Mouse (Mus musculus): ENCODE measurements at regions not wholly inside any gene's neighbourhood (a gene's known extent, or its start where the extent isn't known, plus 50 kb on each side); places are given as distances from the start of the nearest gene placed in this dataset.
"Not testable (repeated sequence)": the region's sequence is repeated elsewhere in the genome, so short reads cannot be mapped to it uniquely, and the experiment has no call there.

GRCm38 (mm10) chr13:88650135-88650534, 171.1 kb upstream of the Edil3 start:
- Histone ChIP-seq H3K4me3 (ENCODE audit: insufficient read depth in 1 of 2, low read depth in 1 of 2, low read length in 2 of 2, poor library complexity in 1 of 2, severe bottlenecking in 1 of 2) (no peak overlapping the region), H3K27ac (ENCODE audit: insufficient read depth, low read depth, low read length, poor library complexity, severe bottlenecking) (no peak overlapping the region), H3K4me1 (ENCODE audit: control insufficient read depth in 2 of 2, insufficient read depth in 2 of 2, low read length in 2 of 2, poor library complexity in 1 of 2) (no peaks in the 10 kb centered on the region), H3K9me3 (ENCODE audit: control insufficient read depth, insufficient read depth, low read depth, low read length) (no peaks in the 10 kb centered on the region), H3K36me3 (ENCODE audit: control insufficient read depth, insufficient read depth, low read length, poor library complexity, severe bottlenecking) (no peaks in the 10 kb centered on the region), H3K9ac (ENCODE audit: insufficient read depth, low read depth, low read length, poor library complexity, severe bottlenecking) (no peak overlapping the region)
- in situ Hi-C loops (cut with MboI; ENCODE audit: low sequenced_read_pairs in 2 of 2, unreplicated experiment in 2 of 2), result no loop called here
- no peak for TF ChIP-seq ZC3H11A (IDR thresholded peaks at IDR 0.05; ENCODE audit: borderline replicate concordance, low read depth, low read length)
- no peak for TF ChIP-seq MAFK (IDR thresholded peaks at IDR 0.05; ENCODE audit: insufficient read depth, low read depth, low read length)
- TF ChIP-seq ZNF384 (IDR thresholded peaks at IDR 0.05; ENCODE audit: low read depth, low read length), result no peak
- no peak for DNase-seq (ENCODE audit: low read depth, low spot score)

GRCm38 (mm10) chr13:88651036-88651435, 170.2 kb upstream of the Edil3 start:
- in situ Hi-C loops (cut with MboI; ENCODE audit: low sequenced_read_pairs in 2 of 2, unreplicated experiment in 2 of 2), result no loop called here
- H3K36me3 ChIP-seq (ENCODE audit: control insufficient read depth, insufficient read depth, low read length, poor library complexity, severe bottlenecking), result no peaks in the 10 kb centered on the region
- H3K9me3 ChIP-seq (ENCODE audit: control insufficient read depth, insufficient read depth, low read depth, low read length), result no peaks in the 10 kb centered on the region
- no peak overlapping the region for H3K4me3 ChIP-seq (ENCODE audit: insufficient read depth in 1 of 2, low read depth in 1 of 2, low read length in 2 of 2, poor library complexity in 1 of 2, severe bottlenecking in 1 of 2)
- DNase-seq (ENCODE audit: low read depth, low spot score), result no peak
- no peak overlapping the region for H3K9ac ChIP-seq (ENCODE audit: insufficient read depth, low read depth, low read length, poor library complexity, severe bottlenecking)
- H3K4me1 ChIP-seq (ENCODE audit: control insufficient read depth in 2 of 2, insufficient read depth in 2 of 2, low read length in 2 of 2, poor library complexity in 1 of 2), result no peaks in the 10 kb centered on the region
- H3K27ac ChIP-seq (ENCODE audit: insufficient read depth, low read depth, low read length, poor library complexity, severe bottlenecking), result no peak overlapping the region
- TF ChIP-seq ZC3H11A (IDR thresholded peaks at IDR 0.05; ENCODE audit: borderline replicate concordance, low read depth, low read length), result no peak
- no peak for TF ChIP-seq CHD2 (IDR thresholded peaks at IDR 0.05; ENCODE audit: low read depth, low read length)
- no peak for TF ChIP-seq MAFK (IDR thresholded peaks at IDR 0.05; ENCODE audit: insufficient read depth, low read depth, low read length)
- TF ChIP-seq HCFC1 (IDR thresholded peaks at IDR 0.05; ENCODE audit: borderline replicate concordance, insufficient read depth, low read length), result no peak
- no peak for TF ChIP-seq ZNF384 (IDR thresholded peaks at IDR 0.05; ENCODE audit: low read depth, low read length)

GRCm38 (mm10) chr13:88655030-88655429, 166.2 kb upstream of the Edil3 start:
- Histone ChIP-seq H3K36me3 (ENCODE audit: control insufficient read depth, insufficient read depth, low read length, poor library complexity, severe bottlenecking) (no peaks in the 10 kb centered on the region), H3K4me3 (ENCODE audit: insufficient read depth in 1 of 2, low read depth in 1 of 2, low read length in 2 of 2, poor library complexity in 1 of 2, severe bottlenecking in 1 of 2) (no peak overlapping the region), H3K9me3 (ENCODE audit: control insufficient read depth, insufficient read depth, low read depth, low read length) (no peaks in the 10 kb centered on the region), H3K4me1 (ENCODE audit: control insufficient read depth in 2 of 2, insufficient read depth in 2 of 2, low read length in 2 of 2, poor library complexity in 1 of 2) (no peaks in the 10 kb centered on the region), H3K9ac (ENCODE audit: insufficient read depth, low read depth, low read length, poor library complexity, severe bottlenecking) (no peak overlapping the region), H3K27ac (ENCODE audit: insufficient read depth, low read depth, low read length, poor library complexity, severe bottlenecking) (no peak overlapping the region)
- TF ChIP-seq HCFC1 (IDR thresholded peaks at IDR 0.05; ENCODE audit: borderline replicate concordance, insufficient read depth, low read length) (no peak), ZC3H11A (IDR thresholded peaks at IDR 0.05; ENCODE audit: borderline replicate concordance, low read depth, low read length) (no peak), MAFK (IDR thresholded peaks at IDR 0.05; ENCODE audit: insufficient read depth, low read depth, low read length) (no peak), CHD2 (IDR thresholded peaks at IDR 0.05; ENCODE audit: low read depth, low read length) (no peak), ZNF384 (IDR thresholded peaks at IDR 0.05; ENCODE audit: low read depth, low read length) (no peak)
- in situ Hi-C loops (cut with MboI; ENCODE audit: low sequenced_read_pairs in 2 of 2, unreplicated experiment in 2 of 2), result no loop called here
- DNase-seq (ENCODE audit: low read depth, low spot score), result no peak

GRCm38 (mm10) chr13:88675835-88676234, 145.4 kb upstream of the Edil3 start:
- Histone ChIP-seq H3K27ac (ENCODE audit: insufficient read depth, low read depth, low read length, poor library complexity, severe bottlenecking) (no peak overlapping the region), H3K4me3 (ENCODE audit: insufficient read depth in 1 of 2, low read depth in 1 of 2, low read length in 2 of 2, poor library complexity in 1 of 2, severe bottlenecking in 1 of 2) (no peak overlapping the region), H3K4me1 (ENCODE audit: control insufficient read depth in 2 of 2, insufficient read depth in 2 of 2, low read length in 2 of 2, poor library complexity in 1 of 2) (no peaks in the 10 kb centered on the region), H3K36me3 (ENCODE audit: control insufficient read depth, insufficient read depth, low read length, poor library complexity, severe bottlenecking) (no peaks in the 10 kb centered on the region), H3K9me3 (ENCODE audit: control insufficient read depth, insufficient read depth, low read depth, low read length) (no peaks in the 10 kb centered on the region), H3K9ac (ENCODE audit: insufficient read depth, low read depth, low read length, poor library complexity, severe bottlenecking) (no peak overlapping the region)
- no peak for TF ChIP-seq ZC3H11A (IDR thresholded peaks at IDR 0.05; ENCODE audit: borderline replicate concordance, low read depth, low read length)
- TF ChIP-seq MAFK (IDR thresholded peaks at IDR 0.05; ENCODE audit: insufficient read depth, low read depth, low read length), result no peak
- TF ChIP-seq ZNF384 (IDR thresholded peaks at IDR 0.05; ENCODE audit: low read depth, low read length), result no peak
- no peak for TF ChIP-seq HCFC1 (IDR thresholded peaks at IDR 0.05; ENCODE audit: borderline replicate concordance, insufficient read depth, low read length)
- no peak for TF ChIP-seq CHD2 (IDR thresholded peaks at IDR 0.05; ENCODE audit: low read depth, low read length)
- DNase-seq (ENCODE audit: low read depth, low spot score), result no peak
- in situ Hi-C loops (cut with MboI; ENCODE audit: low sequenced_read_pairs in 2 of 2, unreplicated experiment in 2 of 2), result no loop called here

- H3K27ac ChIP-seq (ENCODE audit: insufficient read depth, low read depth, low read length, poor library complexity, severe bottlenecking), result no peak overlapping the region
- in situ Hi-C loops (cut with MboI; ENCODE audit: low sequenced_read_pairs in 2 of 2, unreplicated experiment in 2 of 2), result no loop called here
- no peaks in the 10 kb centered on the region for H3K9me3 ChIP-seq (ENCODE audit: control insufficient read depth, insufficient read depth, low read depth, low read length)
- TF ChIP-seq CHD2 (IDR thresholded peaks at IDR 0.05; ENCODE audit: low read depth, low read length), result no peak
- no peak for TF ChIP-seq HCFC1 (IDR thresholded peaks at IDR 0.05; ENCODE audit: borderline replicate concordance, insufficient read depth, low read length)
- no peak for TF ChIP-seq ZNF384 (IDR thresholded peaks at IDR 0.05; ENCODE audit: low read depth, low read length)
- TF ChIP-seq MAFK (IDR thresholded peaks at IDR 0.05; ENCODE audit: insufficient read depth, low read depth, low read length), result no peak
- no peak for TF ChIP-seq ZC3H11A (IDR thresholded peaks at IDR 0.05; ENCODE audit: borderline replicate concordance, low read depth, low read length)
- H3K36me3 ChIP-seq (ENCODE audit: control insufficient read depth, insufficient read depth, low read length, poor library complexity, severe bottlenecking), result no peaks in the 10 kb centered on the region
- no peak for DNase-seq (ENCODE audit: low read depth, low spot score)
- H3K4me3 ChIP-seq (ENCODE audit: insufficient read depth in 1 of 2, low read depth in 1 of 2, low read length in 2 of 2, poor library complexity in 1 of 2, severe bottlenecking in 1 of 2), result no peak overlapping the region
- no peaks in the 10 kb centered on the region for H3K4me1 ChIP-seq (ENCODE audit: control insufficient read depth in 2 of 2, insufficient read depth in 2 of 2, low read length in 2 of 2, poor library complexity in 1 of 2)
- H3K9ac ChIP-seq (ENCODE audit: insufficient read depth, low read depth, low read length, poor library complexity, severe bottlenecking), result no peak overlapping the region
Observed at GRCm38 (mm10) chr13:88704526-88704925, 116.7 kb upstream of the Edil3 start.

GRCm38 (mm10) chr13:88729626-88730025, 91.6 kb upstream of the Edil3 start:
- H3K36me3 ChIP-seq (ENCODE audit: control insufficient read depth, insufficient read depth, low read length, poor library complexity, severe bottlenecking); H3K4me3 ChIP-seq (ENCODE audit: insufficient read depth in 1 of 2, low read depth in 1 of 2, low read length in 2 of 2, poor library complexity in 1 of 2, severe bottlenecking in 1 of 2); H3K27ac ChIP-seq (ENCODE audit: insufficient read depth, low read depth, low read length, poor library complexity, severe bottlenecking); H3K9me3 ChIP-seq (ENCODE audit: control insufficient read depth, insufficient read depth, low read depth, low read length); H3K9ac ChIP-seq (ENCODE audit: insufficient read depth, low read depth, low read length, poor library complexity, severe bottlenecking); H3K4me1 ChIP-seq (ENCODE audit: control insufficient read depth in 2 of 2, insufficient read depth in 2 of 2, low read length in 2 of 2, poor library complexity in 1 of 2); in situ Hi-C loops (cut with MboI; ENCODE audit: low sequenced_read_pairs in 2 of 2, unreplicated experiment in 2 of 2): not testable (repeated sequence)
- DNase-seq (ENCODE audit: low read depth, low spot score), result peak; percentile 20

Measured in ES-E14 (cell line).